Mouse (Mus musculus) bone marrow macrophage, adult 2 months (primary cell): ENCODE data around the gene Gtdc1. TPM values are rescaled to one million over a fixed set of nuclear protein-coding genes. Genes with fewer than 3 reads are reported as not detected.

Experiments used
- H3K27ac ChIP-seq: 2 replicates; pipeline ENCODE4 v1.5.1; 2012; ENCODE audit warnings: low read depth, low read length; ENCODE audit not compliant: insufficient read depth
- H3K4me1 ChIP-seq: 2 replicates; pipeline ENCODE4 v1.6.1; 2012; ENCODE audit warnings: low read length; ENCODE audit not compliant: control insufficient read depth, insufficient read depth
- H3K4me3 ChIP-seq: 2 replicates; pipeline ENCODE4 v1.5.1; 2012; ENCODE audit warnings: mild to moderate bottlenecking, low read length, moderate library complexity; ENCODE audit not compliant: insufficient read depth
- CTCF ChIP-seq: IDR thresholded peaks from 2 replicates; pipeline ENCODE4 v1.5.1; 2012; ENCODE audit warnings: low read depth, mild to moderate bottlenecking, low read length, moderate library complexity
- POLR2A ChIP-seq: IDR thresholded peaks from 2 replicates; pipeline ENCODE4 v1.6.1; 2012; ENCODE audit warnings: mild to moderate bottlenecking, low read depth, low read length, borderline replicate concordance
- polyA plus RNA-seq: library from polyadenylated mRNA; stranded (reverse); fragments of >200 nt; gene quantifications from 2 replicates; pipeline ENCODE4 v1.2.4, GENCODE M21; 2012; ENCODE audit not compliant: missing spikeins, insufficient read depth, insufficient read length

Gene Gtdc1
- polyA plus RNA-seq, 1 experiment, result 20.4 TPM

- Histone ChIP-seq H3K27ac (no peak overlapping the region), H3K4me1 (no peaks in the 10 kb centered on the region), H3K4me3 (no peak overlapping the region)
- TF ChIP-seq POLR2A (no peak), CTCF (no peak)
Measured at GRCm38 (mm10) chr2:44571156-44571555, 356.3 kb downstream of the Gtdc1 start.

GRCm38 (mm10) chr2:44569140-44569952, 358.1 kb downstream of the Gtdc1 start:
- Histone ChIP-seq H3K27ac (no peak overlapping the region), H3K4me3 (no peak overlapping the region), H3K4me1 (no peaks in the 10 kb centered on the region)
- TF ChIP-seq POLR2A (no peak), CTCF (no peak)

GRCm38 (mm10) chr2:44564776-44565692, 362.4 kb downstream of the Gtdc1 start:
- H3K4me3 ChIP-seq, result no peak overlapping the region
- TF ChIP-seq POLR2A (no peak), CTCF (no peak)
- H3K4me1 ChIP-seq, result no peaks in the 10 kb centered on the region
- no peak overlapping the region for H3K27ac ChIP-seq

GRCm38 (mm10) chr2:44561789-44562188, 365.7 kb downstream of the Gtdc1 start:
- TF ChIP-seq POLR2A (no peak), CTCF (no peak)
- Histone ChIP-seq H3K27ac (no peak overlapping the region), H3K4me1 (no peaks in the 10 kb centered on the region), H3K4me3 (no peak overlapping the region)

- no peak overlapping the region for H3K4me3 ChIP-seq
- H3K27ac ChIP-seq, result no peak overlapping the region
- TF ChIP-seq POLR2A (no peak), CTCF (no peak)
- H3K4me1 ChIP-seq, result no peaks in the 10 kb centered on the region
Measured at GRCm38 (mm10) chr2:44559242-44559944, 368.1 kb downstream of the Gtdc1 start.

GRCm38 (mm10) chr2:44557669-44558281, 369.7 kb downstream of the Gtdc1 start:
- H3K4me3 ChIP-seq, result no peak overlapping the region
- TF ChIP-seq CTCF, result no peak
- TF ChIP-seq POLR2A, result no peak
- H3K4me1 ChIP-seq, result no peaks in the 10 kb centered on the region
- no peak overlapping the region for H3K27ac ChIP-seq

- no peaks in the 10 kb centered on the region for H3K4me1 ChIP-seq
- peak overlapping the region; percentile 62 for H3K4me3 ChIP-seq
- TF ChIP-seq CTCF (no peak), POLR2A (no peak)
- no peak overlapping the region for H3K27ac ChIP-seq
Measured at GRCm38 (mm10) chr2:44556861-44557592, 370.4 kb downstream of the Gtdc1 start.

GRCm38 (mm10) chr2:44554716-44555115, 372.7 kb downstream of the Gtdc1 start:
- H3K27ac ChIP-seq, result no peak overlapping the region
- TF ChIP-seq CTCF (no peak), POLR2A (no peak)
- H3K4me1 ChIP-seq, result no peaks in the 10 kb centered on the region
- no peak overlapping the region for H3K4me3 ChIP-seq
